Mouse (Mus musculus) bone marrow, adult 2 months (tissue): ENCODE measurements around the gene Klk8.

ENCODE experiments used
- CTCF ChIP-seq: fragments of 200-500 bp; IDR thresholded peaks from 2 replicates; pipeline ENCODE4 v1.5.1; 2011; ENCODE audit warnings: low read length, control low read depth; ENCODE audit not compliant: control insufficient read depth, insufficient read depth
- POLR2A ChIP-seq: fragments of 200-500 bp; IDR thresholded peaks from 2 replicates; pipeline ENCODE4 v1.6.1; 2011; ENCODE audit warnings: low read depth, mild to moderate bottlenecking, control low read depth, low read length, borderline replicate concordance; ENCODE audit not compliant: control insufficient read depth

GRCm38 (mm10) chr7:43826056-43826455 is 28.7 kb downstream of the Klk8 start:
- TF ChIP-seq CTCF (no peak), POLR2A (no peak)
